Mouse (Mus musculus) forebrain, embryonic 15.5 days (tissue): ENCODE measurements around the gene Hsp90b1. TPM values are rescaled to one million over a fixed set of nuclear protein-coding genes. Genes with fewer than 3 reads are reported as not detected.

Source experiments
- ATAC-seq: fragments of 200-750 bp; cut with Nextera tagmentation; replicated peaks from 2 replicates; pipeline ENCODE4 v1.8.0; 2017; ENCODE audit warnings: mild to moderate bottlenecking, moderate TSS enrichment, moderate library complexity
- H3K27ac ChIP-seq: fragments of 300-500 bp; sonication (generic); replicated peaks from 2 replicates; pipeline ENCODE4 v1.5.1; 2015; ENCODE audit warnings: mild to moderate bottlenecking, inconsistent platforms
- H3K27me3 ChIP-seq: fragments of 300-500 bp; sonication (generic); 2 replicates; pipeline ENCODE4 v1.6.1; 2015; ENCODE audit warnings: inconsistent platforms
- H3K36me3 ChIP-seq: fragments of 300-500 bp; sonication (generic); 2 replicates; pipeline ENCODE4 v1.6.1; 2015; ENCODE audit warnings: mild to moderate bottlenecking, inconsistent platforms
- H3K4me1 ChIP-seq: fragments of 300-500 bp; sonication (generic); 2 replicates; pipeline ENCODE4 v1.6.1; 2015; ENCODE audit warnings: inconsistent platforms
- H3K4me2 ChIP-seq: fragments of 300-500 bp; sonication (generic); replicated peaks from 2 replicates; pipeline ENCODE4 v1.6.1; 2015; ENCODE audit warnings: mild to moderate bottlenecking, inconsistent platforms
- H3K4me3 ChIP-seq: fragments of 300-500 bp; sonication (generic); 2 replicates; pipeline ENCODE4 v1.5.1; 2015; ENCODE audit warnings: mild to moderate bottlenecking, inconsistent platforms
- H3K9ac ChIP-seq: fragments of 300-500 bp; sonication (generic); replicated peaks from 2 replicates; pipeline ENCODE4 v1.6.1; 2015; ENCODE audit warnings: mild to moderate bottlenecking, inconsistent platforms
- H3K9me3 ChIP-seq: fragments of 300-500 bp; sonication (generic); 2 replicates; pipeline ENCODE4 v1.6.1; 2016; ENCODE audit warnings: inconsistent platforms
- WGBS: fragments of 180-500 bp; shearing (Covaris S2); methylation state at CpG from one replicate; pipeline ENCODE4 v1.1.7; 2015; ENCODE audit warnings: mixed read lengths; 5-methylcytosine and 5-hydroxymethylcytosine counted together
- polyA plus RNA-seq: library from polyadenylated mRNA; unstranded; fragments of >200 nt; fragmentation: Nextera tagmentation; extraction: Ambion mirVana; gene quantifications from 2 replicates; pipeline ENCODE4 v1.2.1, GENCODE M21; 2015

The Hsp90b1 gene
- 276 and 292 TPM in 2 replicates for polyA plus RNA-seq

DNA sequence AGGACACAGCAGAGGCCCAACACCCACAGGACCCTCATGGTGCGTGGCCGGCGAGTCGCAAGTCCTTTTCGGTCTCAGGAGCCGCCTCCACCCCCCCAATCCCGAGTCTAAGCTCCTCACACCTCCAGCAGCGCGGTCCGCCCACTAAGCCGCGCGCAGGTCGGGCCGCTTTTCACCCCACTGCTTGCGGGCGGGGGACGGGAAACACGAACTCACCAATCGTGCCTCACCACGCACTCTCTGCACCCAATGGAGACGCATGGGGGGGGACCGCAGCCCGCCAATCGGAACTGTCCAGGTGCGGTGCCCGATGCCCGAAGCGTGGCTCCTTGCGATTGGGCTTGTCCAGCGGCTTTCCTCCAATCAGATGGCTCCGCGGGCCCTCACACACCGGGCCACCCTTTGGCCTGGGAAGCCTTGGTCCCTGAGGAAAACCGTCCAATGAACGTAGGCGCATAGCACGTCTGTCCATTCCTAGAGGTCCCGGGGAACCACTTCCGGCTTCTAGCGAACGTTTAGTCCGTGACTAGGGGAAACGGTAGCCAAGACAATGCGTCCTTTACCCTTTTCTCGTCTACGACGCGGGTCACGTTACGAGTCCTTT, at the start of gene Hsp90b1, which contains the start of gene Ttc41:
Hsp90b1 (minus strand) TSS at position 192 of the 604 bp plus-strand sequence.
Ttc41 (plus strand) TSS at position 494 of the 604 bp plus-strand sequence.
- peak within 1 kb of the TSS; percentile 75 for H3K4me2 ChIP-seq
- under 1% methylated on average over 51 of the region's 51 CpGs for WGBS
- H3K4me1 ChIP-seq = peaks cover 46% of the 10 kb centered on the region
- peak within 1 kb of the TSS; percentile 97 for H3K27ac ChIP-seq
- peak; percentile 98 for ATAC-seq
- H3K4me3 ChIP-seq = peak within 1 kb of the TSS; percentile 72
- peak within 1 kb of the TSS; percentile 86 for H3K9ac ChIP-seq
- H3K9me3 ChIP-seq = no peaks in the 10 kb centered on the region
- no peaks in the 10 kb centered on the region for H3K27me3 ChIP-seq
- H3K36me3 ChIP-seq = peaks cover 23% of the 10 kb centered on the region

DNA sequence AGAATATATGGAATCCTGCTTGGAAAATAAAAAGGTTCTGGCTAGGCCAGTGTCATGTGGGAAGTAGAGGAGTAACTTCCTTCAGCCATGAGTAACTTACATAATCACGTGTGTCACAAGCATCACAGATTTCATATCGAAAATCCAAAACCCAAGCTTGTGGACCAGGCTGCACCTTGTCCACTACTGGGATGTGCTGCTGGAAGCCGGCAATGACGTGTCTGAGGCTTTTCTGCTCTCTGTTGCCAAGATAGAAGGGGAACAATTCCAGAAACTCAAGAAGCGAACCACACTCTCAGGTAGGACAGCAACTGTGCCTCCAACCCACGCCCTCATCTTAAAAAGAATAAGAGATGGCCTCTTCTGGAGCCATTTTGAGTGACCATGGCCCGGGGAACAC, 39.0 kb upstream of the Hsp90b1 start:
- 89% methylated on average over 7 of the region's 7 CpGs for WGBS
- Histone ChIP-seq H3K27me3 (no peaks in the 10 kb centered on the region), H3K9me3 (no peaks in the 10 kb centered on the region), H3K9ac (no peak overlapping the region), H3K4me1 (no peaks in the 10 kb centered on the region), H3K4me3 (no peak overlapping the region), H3K36me3 (no peaks in the 10 kb centered on the region), H3K27ac (no peak overlapping the region), H3K4me2 (no peak overlapping the region)
- no peak for ATAC-seq

- WGBS = 92% methylated on average over 2 of the region's 2 CpGs
- H3K9me3 ChIP-seq = no peaks in the 10 kb centered on the region
- H3K4me3 ChIP-seq = no peak overlapping the region
- H3K4me2 ChIP-seq = no peak overlapping the region
- no peak overlapping the region for H3K9ac ChIP-seq
- H3K36me3 ChIP-seq = no peaks in the 10 kb centered on the region
- no peaks in the 10 kb centered on the region for H3K27me3 ChIP-seq
- no peak for ATAC-seq
- no peak overlapping the region for H3K27ac ChIP-seq
- H3K4me1 ChIP-seq = no peaks in the 10 kb centered on the region
These were observed 37.6 kb upstream of the Hsp90b1 start for GRCm38 (mm10) chr10:86742918-86743317.

GRCm38 (mm10) chr10:86735036-86735435, 29.7 kb upstream of the Hsp90b1 start:
- ATAC-seq = no peak
- no peaks in the 10 kb centered on the region for H3K9me3 ChIP-seq
- no peak overlapping the region for H3K4me3 ChIP-seq
- no peaks in the 10 kb centered on the region for H3K36me3 ChIP-seq
- no peak overlapping the region for H3K4me2 ChIP-seq
- WGBS = 92% methylated on average over 4 of the region's 4 CpGs
- no peaks in the 10 kb centered on the region for H3K27me3 ChIP-seq
- no peak overlapping the region for H3K9ac ChIP-seq
- H3K4me1 ChIP-seq = peaks cover 5% of the 10 kb centered on the region
- H3K27ac ChIP-seq = no peak overlapping the region

DNA sequence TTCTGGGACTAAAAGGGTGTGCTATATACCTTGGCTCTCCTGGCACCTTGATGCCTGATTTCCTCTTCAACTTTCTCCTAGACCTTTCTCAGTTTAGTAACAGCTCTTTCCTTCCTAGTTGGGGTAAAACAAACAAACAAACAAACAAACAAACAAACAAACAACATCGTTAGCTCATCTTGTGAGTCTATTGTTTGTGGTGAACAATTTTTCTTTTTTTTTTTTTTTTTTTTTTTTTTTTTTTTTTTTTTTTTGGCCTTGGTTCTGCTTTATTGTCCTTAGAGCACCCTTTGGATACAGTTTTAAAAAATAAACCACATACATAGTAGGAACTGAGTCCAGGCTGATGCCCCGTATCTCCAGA, 26.2 kb upstream of the Hsp90b1 start:
- ATAC-seq = no peak
- no peaks in the 10 kb centered on the region for H3K36me3 ChIP-seq
- H3K9ac ChIP-seq = no peak overlapping the region
- peaks cover 12% of the 10 kb centered on the region for H3K4me1 ChIP-seq
- no peaks in the 10 kb centered on the region for H3K9me3 ChIP-seq
- no peaks in the 10 kb centered on the region for H3K27me3 ChIP-seq
- peak overlapping the region; percentile 49; the same call in 1 of the 2 replicates for H3K4me3 ChIP-seq
- no peak overlapping the region for H3K4me2 ChIP-seq
- H3K27ac ChIP-seq = no peak overlapping the region
- 66% methylated on average over 2 of the region's 2 CpGs for WGBS

DNA sequence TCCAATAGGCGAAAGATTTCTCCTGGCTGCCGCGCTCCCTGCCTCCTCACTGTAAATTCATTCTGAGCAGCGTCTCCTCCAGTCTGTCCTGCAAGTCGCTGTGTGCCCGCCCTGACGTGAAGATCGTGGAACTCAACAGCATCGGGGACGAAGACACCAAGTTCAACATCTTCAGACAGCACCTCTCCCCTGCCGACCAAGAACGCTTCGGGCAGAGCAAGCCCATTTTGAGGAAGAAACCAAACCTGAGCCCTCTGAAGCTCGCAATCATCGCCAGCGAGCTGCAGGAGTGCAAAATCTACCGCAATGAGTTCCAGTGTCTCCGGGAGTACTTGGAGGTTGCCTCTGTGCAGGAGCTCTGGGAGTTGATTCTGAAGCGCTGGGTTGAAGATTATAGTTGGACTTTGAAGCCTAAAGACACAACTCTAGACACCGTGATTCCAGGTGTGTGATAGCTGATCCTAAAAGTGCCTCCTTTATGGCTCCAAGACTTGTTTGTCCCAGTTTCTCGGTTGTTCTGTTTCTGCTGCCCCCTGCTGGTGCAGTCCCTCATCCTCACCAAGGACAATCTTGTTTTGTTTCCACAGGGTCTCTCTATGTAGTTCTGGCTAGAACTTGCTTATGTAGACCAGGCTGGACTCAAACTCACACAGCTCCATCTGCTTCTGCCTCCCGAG, 25.7 kb upstream of the Hsp90b1 start:
- Histone ChIP-seq H3K36me3 (no peaks in the 10 kb centered on the region), H3K4me2 (peak overlapping the region; percentile 65), H3K9ac (peak overlapping the region; percentile 54), H3K4me3 (peak overlapping the region; percentile 49), H3K27ac (peak overlapping the region; percentile 46; the same call in 1 of the 2 replicates), H3K27me3 (no peaks in the 10 kb centered on the region), H3K9me3 (no peaks in the 10 kb centered on the region), H3K4me1 (peaks cover 12% of the 10 kb centered on the region)
- peak; percentile 51; the same call in 1 of the 2 replicates for ATAC-seq
- 13% methylated on average over 22 of the region's 22 CpGs for WGBS

DNA sequence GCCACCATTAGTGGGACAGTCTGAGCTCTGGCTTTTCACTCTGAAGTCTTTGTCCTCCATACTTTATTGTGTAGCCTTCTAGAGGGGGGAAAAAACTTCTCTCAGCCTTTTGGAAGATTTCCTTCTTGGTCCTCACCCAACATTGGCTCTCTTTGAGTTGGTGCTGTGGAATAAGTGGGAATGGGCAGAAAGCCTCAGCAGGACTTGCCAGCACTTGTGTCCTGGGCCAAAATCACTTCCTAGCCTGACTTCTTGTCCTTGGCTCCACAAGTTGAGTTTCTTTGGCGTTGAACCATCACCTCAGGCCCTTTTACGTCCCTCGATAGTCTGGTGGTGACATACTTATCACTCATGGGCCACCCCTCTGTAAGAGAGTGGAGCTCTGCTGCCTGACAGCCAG, 22.9 kb upstream of the Hsp90b1 start:
- H3K4me2 ChIP-seq = no peak overlapping the region
- H3K27me3 ChIP-seq = no peaks in the 10 kb centered on the region
- no peak overlapping the region for H3K27ac ChIP-seq
- H3K9ac ChIP-seq = no peak overlapping the region
- H3K36me3 ChIP-seq = no peaks in the 10 kb centered on the region
- H3K4me3 ChIP-seq = no peak overlapping the region
- WGBS = 96% methylated on average over 3 of the region's 3 CpGs
- H3K4me1 ChIP-seq = peaks cover 12% of the 10 kb centered on the region
- ATAC-seq = no peak
- no peaks in the 10 kb centered on the region for H3K9me3 ChIP-seq

- Histone ChIP-seq H3K36me3 (no peaks in the 10 kb centered on the region), H3K4me1 (peaks cover 12% of the 10 kb centered on the region), H3K4me2 (peak overlapping the region; percentile 49), H3K9me3 (no peaks in the 10 kb centered on the region), H3K4me3 (peak overlapping the region; percentile 29), H3K9ac (peak overlapping the region; percentile 43), H3K27me3 (no peaks in the 10 kb centered on the region), H3K27ac (peak overlapping the region; percentile 34; the same call in 1 of the 2 replicates)
- WGBS = 4% methylated on average over 12 of the region's 12 CpGs
- peak; percentile 74 for ATAC-seq
These were observed 22.3 kb upstream of the Hsp90b1 start for GRCm38 (mm10) chr10:86727548-86727980.

- Histone ChIP-seq H3K9ac (no peak overlapping the region), H3K27me3 (no peaks in the 10 kb centered on the region), H3K27ac (no peak overlapping the region), H3K4me1 (no peaks in the 10 kb centered on the region), H3K9me3 (no peaks in the 10 kb centered on the region), H3K4me2 (no peak overlapping the region), H3K4me3 (no peak overlapping the region), H3K36me3 (no peaks in the 10 kb centered on the region)
- ATAC-seq = no peak
- WGBS = 76% methylated on average over 3 of the region's 3 CpGs
These were observed 6.8 kb upstream of the Hsp90b1 start for GRCm38 (mm10) chr10:86712156-86712555.

- H3K4me3 ChIP-seq = no peak overlapping the region
- H3K27me3 ChIP-seq = no peaks in the 10 kb centered on the region
- 89% methylated on average over 3 of the region's 3 CpGs for WGBS
- no peak overlapping the region for H3K4me2 ChIP-seq
- peak overlapping the region; percentile 97; the same call in 1 of the 2 replicates for H3K27ac ChIP-seq
- ATAC-seq = no peak
- H3K36me3 ChIP-seq = peaks cover 9% of the 10 kb centered on the region; the same call in 1 of the 2 replicates
- H3K9me3 ChIP-seq = no peaks in the 10 kb centered on the region
- H3K4me1 ChIP-seq = peaks cover 31% of the 10 kb centered on the region
- H3K9ac ChIP-seq = 0 out of 2 replicates have a peak overlapping the region, but pooled peaks have one; percentile 69
These were observed 1.8 kb upstream of the Hsp90b1 start for GRCm38 (mm10) chr10:86707134-86707533.

DNA sequence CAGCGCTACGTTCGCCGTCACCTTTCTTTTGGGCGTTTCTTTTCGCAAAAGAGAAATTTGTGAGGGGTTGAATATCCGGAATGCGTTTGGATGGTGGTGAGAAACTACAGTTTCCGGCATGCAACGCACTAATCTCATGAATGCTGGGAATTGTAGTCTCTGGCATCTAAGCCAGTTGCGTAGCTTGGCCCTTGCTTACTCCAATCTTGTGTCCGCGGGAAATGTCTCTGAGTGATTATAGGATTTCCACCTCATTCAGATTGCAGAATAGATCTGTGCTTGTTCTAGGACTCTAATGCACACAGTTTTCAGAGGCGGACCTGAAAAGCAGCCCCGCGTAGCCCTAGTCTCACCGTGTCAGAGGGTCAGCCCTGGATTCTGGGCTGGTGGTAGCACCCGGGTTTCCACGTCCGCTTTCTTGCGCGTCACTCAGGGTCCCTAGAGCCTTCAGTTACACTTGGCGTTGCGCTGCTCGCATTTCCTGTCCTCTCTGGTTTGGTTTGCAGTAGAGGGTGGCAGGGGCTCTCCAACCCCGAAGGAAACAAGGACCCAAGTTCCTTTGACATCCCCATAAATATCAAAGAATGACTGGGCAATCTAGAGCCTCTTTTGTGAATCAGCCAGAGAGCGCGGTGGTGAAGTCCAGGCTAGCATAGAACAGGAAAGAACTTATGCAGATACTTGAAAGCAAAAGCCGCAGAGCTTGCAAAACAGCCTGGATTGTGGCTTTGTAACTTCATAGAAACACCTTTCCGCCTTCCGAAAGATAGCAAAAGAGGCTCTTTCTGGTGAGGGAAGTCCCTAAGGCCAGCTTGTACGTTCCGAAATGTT, 828 bp upstream of the Hsp90b1 start:
- Histone ChIP-seq H3K9ac (peak overlapping the region; percentile 69), H3K4me2 (peak overlapping the region; percentile 68), H3K9me3 (no peaks in the 10 kb centered on the region), H3K4me3 (peak overlapping the region; percentile 72), H3K27me3 (no peaks in the 10 kb centered on the region), H3K27ac (peak overlapping the region; percentile 97), H3K4me1 (peaks cover 39% of the 10 kb centered on the region), H3K36me3 (peaks cover 16% of the 10 kb centered on the region)
- peak; percentile 92 for ATAC-seq
- WGBS = 4% methylated on average over 33 of the region's 33 CpGs
